Mouse (Mus musculus) Patski (cell line): Measurements from ENCODE around the gene Top2a. TPM values are rescaled to one million over a fixed set of nuclear protein-coding genes. Genes with fewer than 3 reads are reported as not detected.

Experiments used
- ATAC-seq: fragments of 100-300 bp; one replicate; pipeline ENCODE4 v1.8.0; 2021
- CTCF ChIA-PET: fragments of 350-600 bp; sonication (Branson Sonifier 250); formaldehyde crosslinking; loops from one replicate; lab custom pipeline; 2022; ENCODE audit warnings: inconsistent platforms; lab: Charles Lee
- POLR2A ChIA-PET: fragments of 350-600 bp; sonication (Branson Sonifier 250); formaldehyde crosslinking; loops from one replicate; lab custom pipeline; 2022; ENCODE audit warnings: antibody characterized with exemption, inconsistent platforms; lab: Charles Lee
- DNase-seq: peaks from one replicate; pipeline ENCODE4 v3.0.0-alpha.2; 2011; ENCODE audit warnings: low read depth, low spot score
- H3K27me3 ChIP-seq: fragments of 371-371 bp; one replicate; pipeline ENCODE4 v1.5.1; 2021
- CTCF ChIP-seq: fragments of 100-300 bp; IDR thresholded peaks from one replicate; pipeline ENCODE4 v1.5.1; 2021
- in situ Hi-C: fragments of 300-500 bp; cut with MboI; formaldehyde crosslinking; loops from 3 replicates; pipeline ENCODE4 v1.11.1; 2018; ENCODE audit warnings: low pct_unique_long_range_greater_than_20kb, mixed read lengths
- polyA plus RNA-seq: library from polyadenylated mRNA; unstranded; gene quantifications from one replicate; pipeline ENCODE4 v1.2.3, GENCODE M21; 2021

The Top2a gene
- polyA plus RNA-seq, 1 experiment from 2014 or later, result 139 TPM

DNA sequence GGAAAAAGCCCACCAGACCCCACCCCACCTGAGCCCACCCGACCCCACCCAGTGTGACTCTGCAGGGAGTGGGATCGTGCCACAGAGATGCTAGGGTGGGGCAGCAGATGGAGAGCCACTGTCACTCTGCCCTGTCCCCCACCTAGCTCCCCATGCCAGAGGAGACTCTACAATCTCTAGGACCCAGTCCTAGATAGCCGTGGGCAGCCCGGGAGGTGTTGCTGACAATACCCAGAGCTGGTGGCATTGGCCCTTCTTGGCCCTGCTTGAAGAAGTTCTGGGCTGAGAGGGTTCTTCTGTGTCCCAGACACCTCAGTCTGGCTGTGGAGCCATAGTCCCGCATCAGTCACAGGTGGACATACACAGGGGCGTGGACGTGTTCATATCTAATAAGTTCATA, 38.4 kb downstream of the Top2a start:
- H3K27me3 ChIP-seq, result no peaks in the 10 kb centered on the region
- TF ChIP-seq CTCF, result no peak
- CTCF ChIA-PET, result no interaction called here
- POLR2A ChIA-PET, result no interaction called here
- DNase-seq (no peak), ATAC-seq (no peak)
- in situ Hi-C loops, result no loop called here

DNA sequence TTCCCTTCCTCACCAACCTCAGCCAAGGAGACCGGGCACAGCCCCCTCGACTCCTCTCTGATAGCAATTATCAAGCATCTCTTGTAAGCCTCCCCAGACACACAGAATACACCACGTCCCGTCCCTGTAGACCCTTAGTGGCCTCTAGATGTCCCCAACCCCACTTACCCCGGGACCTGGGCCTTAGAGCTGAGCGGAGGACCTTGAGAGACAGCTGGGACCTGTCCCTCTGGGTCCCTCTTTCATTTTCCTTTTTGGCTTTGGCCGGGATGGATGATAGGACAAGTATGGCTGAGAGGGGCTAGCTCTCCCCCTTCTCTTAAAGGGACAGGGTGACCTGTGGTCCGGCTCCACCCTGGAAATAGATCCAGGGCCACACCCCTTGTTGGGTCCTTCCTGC, 40.4 kb downstream of the Top2a start:
- in situ Hi-C loops, result no loop called here
- ChIA-PET POLR2A (interaction anchor here (1.6 kb wide), 1 partner anchor 11 kb away, joined by 4 read pairs; no protein-coding TSS in a partner anchor), CTCF (no interaction called here)
- no peak for ATAC-seq
- no peak for DNase-seq
- H3K27me3 ChIP-seq, result no peaks in the 10 kb centered on the region
- TF ChIP-seq CTCF, result no peak

DNA sequence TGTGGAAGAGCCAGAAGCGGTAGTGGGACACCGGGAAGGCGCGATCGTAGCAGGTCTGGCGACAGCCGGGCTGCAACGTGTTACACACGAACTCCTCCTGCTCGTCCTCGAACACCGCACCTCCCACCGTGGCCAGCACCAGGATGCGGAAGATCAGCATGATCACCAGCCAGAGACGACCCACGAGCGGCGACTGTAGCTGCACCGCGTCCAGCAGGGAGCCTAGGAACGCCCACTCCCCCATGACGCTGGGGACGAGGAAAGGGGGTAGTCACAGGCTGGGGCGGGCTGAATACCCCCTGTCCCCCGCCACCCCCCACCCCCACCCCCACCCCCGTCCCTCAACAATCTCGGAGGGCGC, 41.2 kb downstream of the Top2a start, which contains the start of gene Gjd3:
Gene Gjd3 (minus strand): TSS at position 244 of the 361 bp plus-strand sequence.
- ChIA-PET CTCF (no interaction called here), POLR2A (interaction anchor here (0.8 to 1.4 kb wide), 3 partner anchors 18 to 140 kb away, joined by 3 to 10 read pairs (median 4); no protein-coding TSS in a partner anchor)
- ATAC-seq, result peak; percentile 5

DNA sequence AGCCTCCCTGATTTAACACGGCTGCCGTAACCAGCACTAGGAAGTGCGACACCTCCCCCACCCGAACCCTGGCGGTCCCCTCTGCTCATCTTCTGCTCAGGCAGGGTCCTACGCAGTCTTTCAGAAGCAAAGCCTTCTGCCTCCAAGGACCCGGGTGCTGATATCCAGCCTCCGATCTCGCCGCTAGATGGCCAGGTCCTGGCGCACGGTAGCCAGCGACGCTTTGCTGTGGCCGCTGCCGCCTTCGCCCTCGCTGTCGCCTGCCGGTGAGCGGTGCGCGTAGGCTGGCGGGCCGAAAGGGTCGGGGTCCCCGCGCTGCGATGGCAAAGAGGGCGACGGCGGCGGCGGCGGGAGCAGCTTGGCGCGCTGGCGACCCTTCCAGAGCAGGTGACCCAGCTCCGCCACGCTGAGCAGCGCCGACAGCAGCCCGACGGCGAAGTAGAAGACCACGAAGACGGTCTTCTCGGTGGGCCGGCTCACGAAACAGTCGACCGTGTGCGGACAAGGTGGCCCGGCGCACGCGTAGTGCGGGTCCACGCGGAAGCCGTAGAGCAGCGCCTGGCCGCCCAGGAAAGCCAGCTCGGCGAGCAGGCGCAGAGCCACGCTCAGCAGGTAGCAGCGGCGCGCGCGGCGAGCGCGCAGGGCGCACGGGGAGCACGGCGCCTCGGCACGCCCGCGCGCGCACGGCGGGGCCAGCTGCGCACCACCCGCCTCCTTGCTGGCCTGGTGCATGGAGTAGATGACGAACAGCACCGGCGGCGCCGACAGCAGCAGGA, 41.8 kb downstream of the Top2a start:
- in situ Hi-C loops, result no loop called here
- ChIA-PET POLR2A (interaction anchor here (0.5 to 1.4 kb wide), 4 partner anchors 19 to 140 kb away, joined by 3 to 10 read pairs (median 4); no protein-coding TSS in a partner anchor), CTCF (no interaction called here)
- peak; percentile 52 for ATAC-seq
- no peaks in the 10 kb centered on the region for H3K27me3 ChIP-seq
- peak; percentile 97 for TF ChIP-seq CTCF
- no peak for DNase-seq

More for the DNA sequence above, 41.2 kb downstream of the Top2a start, which contains the start of gene Gjd3:
- TF ChIP-seq CTCF, result no peak
- no peaks in the 10 kb centered on the region for H3K27me3 ChIP-seq
- in situ Hi-C loops, result no loop called here
- DNase-seq, result no peak

DNA sequence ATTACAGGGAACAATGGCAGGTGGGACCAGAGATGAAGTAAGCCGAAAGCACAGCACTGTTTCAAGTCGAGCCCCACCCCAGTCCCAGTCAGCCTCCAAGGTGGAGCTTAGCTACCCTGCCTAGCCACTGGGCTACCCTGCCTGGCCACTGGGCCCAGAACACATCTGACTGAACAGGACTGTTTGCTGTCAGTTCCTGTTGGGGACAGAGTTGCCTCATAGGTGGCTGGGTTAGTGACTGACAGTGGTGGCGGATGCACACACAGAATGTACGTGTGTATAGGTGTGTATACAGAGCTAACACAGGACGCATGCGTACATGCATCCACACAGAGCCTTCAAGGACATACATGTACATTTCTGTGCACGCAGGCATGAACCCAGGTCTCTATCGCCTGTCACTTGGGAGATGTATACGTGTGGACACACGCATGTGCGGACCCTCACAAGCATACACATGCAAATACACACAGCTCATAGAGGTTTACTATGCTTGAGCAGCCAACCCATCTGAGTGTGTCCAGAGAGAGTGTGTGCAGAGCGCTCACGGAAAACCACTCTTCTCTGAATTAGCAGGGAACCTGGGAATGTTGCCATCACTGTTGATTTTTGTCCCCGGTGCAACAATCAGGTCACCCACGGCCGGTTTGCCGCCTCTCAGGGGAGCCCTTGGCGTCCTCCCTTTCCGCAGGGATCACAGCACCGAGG, 42.5 kb downstream of the Top2a start:
- POLR2A ChIA-PET, result interaction anchor here (0.5 to 1.4 kb wide), 4 partner anchors 20 to 141 kb away, joined by 3 to 10 read pairs (median 4); no protein-coding TSS in a partner anchor
- TF ChIP-seq CTCF, result no peak
- CTCF ChIA-PET, result interaction anchor here (0.8 kb wide), 1 partner anchor 9 kb away, joined by 3 read pairs; no protein-coding TSS in a partner anchor
- ATAC-seq (no peak), DNase-seq (no peak)
- no peaks in the 10 kb centered on the region for H3K27me3 ChIP-seq
- in situ Hi-C loops, result no loop called here

DNA sequence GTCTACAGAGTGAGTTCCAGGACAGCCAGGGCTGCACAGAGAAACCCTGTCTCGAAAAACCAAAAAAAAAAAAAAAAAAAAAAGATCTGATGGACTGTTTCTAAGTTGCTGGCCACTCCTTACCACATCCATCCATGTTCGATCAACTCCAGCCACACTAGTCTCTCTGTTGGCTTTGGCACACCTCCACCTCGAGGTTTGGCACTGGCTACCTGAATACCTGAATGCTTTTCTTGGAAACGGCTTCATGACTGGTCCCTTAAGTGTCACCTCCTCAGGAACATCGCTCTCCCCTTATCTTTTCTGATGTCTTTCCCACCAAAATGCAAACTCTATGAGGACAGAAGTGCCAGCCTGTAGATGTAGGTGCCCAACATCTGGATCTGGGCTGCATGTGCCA, 44.6 kb downstream of the Top2a start:
- ChIA-PET CTCF (interaction anchor here (0.6 kb wide), 1 partner anchor 26 kb away, joined by 3 read pairs; no protein-coding TSS in a partner anchor), POLR2A (interaction anchor here (1.1 kb wide), 1 partner anchor 54 kb away, joined by 3 read pairs; no protein-coding TSS in a partner anchor)
- DNase-seq (no peak), ATAC-seq (no peak)
- H3K27me3 ChIP-seq, result no peaks in the 10 kb centered on the region
- no peak for TF ChIP-seq CTCF
- in situ Hi-C loops, result loop anchor here (5.0 to 10.0 kb wide), 2 partner anchors 65 to 168 kb away; no protein-coding TSS in a partner anchor

DNA sequence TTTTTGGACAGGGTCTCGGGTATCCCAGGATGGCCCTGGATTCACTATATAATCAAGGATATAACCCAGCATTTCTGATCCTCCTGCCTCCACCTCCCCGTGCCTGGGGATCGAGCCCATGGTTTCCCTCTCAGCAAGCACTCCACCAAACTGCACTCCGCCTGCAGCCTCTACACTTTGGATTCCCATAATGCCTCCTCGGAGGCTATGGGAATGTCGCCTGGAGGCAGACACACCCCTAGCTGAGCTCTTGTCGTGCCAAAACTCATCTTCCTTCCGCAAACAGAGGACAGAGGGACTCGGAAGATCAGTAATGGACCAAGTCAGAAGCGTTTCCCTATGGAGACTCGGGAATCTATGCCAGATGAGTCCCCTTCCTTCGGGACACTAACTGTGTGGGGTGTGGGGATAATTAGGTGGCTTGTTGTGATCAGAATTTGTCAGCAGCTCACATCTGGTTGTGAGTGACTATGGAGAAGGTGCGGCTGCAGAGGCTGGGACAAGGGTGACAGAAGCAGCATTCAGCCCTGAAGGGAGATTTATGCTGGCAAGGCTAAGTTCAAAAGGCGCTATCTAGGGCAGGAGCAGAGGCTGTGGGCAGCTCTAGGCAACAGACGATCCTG, 45.4 kb downstream of the Top2a start:
- DNase-seq, result no peak
- ATAC-seq, result no peak
- H3K27me3 ChIP-seq, result no peaks in the 10 kb centered on the region
- ChIA-PET POLR2A (interaction anchor here (1.1 kb wide), 1 partner anchor 53 kb away, joined by 3 read pairs; no protein-coding TSS in a partner anchor), CTCF (interaction anchor here (0.6 to 1.8 kb wide), 2 partner anchors 27 to 55 kb away, joined by 3 to 5 read pairs; no protein-coding TSS in a partner anchor)
- TF ChIP-seq CTCF, result no peak
- in situ Hi-C loops, result loop anchor here (5.0 to 10.0 kb wide), 2 partner anchors 64 to 169 kb away; no protein-coding TSS in a partner anchor

DNA sequence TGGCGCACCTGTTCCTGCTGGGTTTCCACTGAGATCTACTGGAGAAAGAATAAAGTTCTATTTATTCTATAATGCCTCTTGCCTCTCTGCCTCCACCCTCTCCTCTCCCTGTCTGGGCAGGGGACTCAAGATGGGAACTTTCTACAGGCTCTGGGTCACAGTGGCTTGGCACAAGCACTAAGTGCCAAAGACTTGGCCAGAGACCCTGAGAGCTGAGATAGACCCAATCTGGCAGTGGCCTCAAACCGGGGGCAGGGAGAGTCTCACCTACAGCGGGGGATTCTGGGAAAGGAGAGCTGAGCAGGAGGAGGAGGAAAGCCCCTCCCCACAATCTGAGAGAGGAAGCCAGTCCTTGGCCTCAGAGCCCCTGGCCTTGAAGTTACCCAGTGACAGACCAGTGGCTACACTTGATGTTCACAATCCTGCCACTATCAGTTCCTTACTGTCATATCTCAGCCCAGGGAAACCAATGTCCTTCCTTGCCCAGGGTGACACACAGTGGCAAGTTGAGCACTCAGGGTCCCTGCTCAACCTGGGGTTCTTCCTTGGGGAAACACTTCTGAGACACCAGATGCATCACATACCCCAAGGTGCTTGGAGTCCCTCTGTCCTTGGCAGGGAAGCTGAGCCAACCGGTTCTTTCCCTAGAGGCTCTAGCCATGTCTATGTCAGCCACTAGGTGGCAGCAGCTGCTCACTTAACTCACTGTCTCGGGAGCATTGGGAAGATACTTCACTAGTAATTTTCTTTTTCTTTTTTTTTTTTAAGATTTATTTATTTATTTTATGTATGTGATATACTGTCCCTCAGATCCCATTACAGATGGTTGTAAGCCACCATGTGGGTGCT, 48.9 kb downstream of the Top2a start:
- ChIA-PET CTCF (interaction anchor here (0.9 to 1.5 kb wide), 5 partner anchors 27 to 62 kb away, joined by 3 to 4 read pairs (median 4); no protein-coding TSS in a partner anchor), POLR2A (no interaction called here)
- DNase-seq (no peak), ATAC-seq (no peak)
- TF ChIP-seq CTCF, result no peak
- in situ Hi-C loops, result loop anchor here (5.0 to 10.0 kb wide), 3 partner anchors 38 to 172 kb away; no protein-coding TSS in a partner anchor
- no peaks in the 10 kb centered on the region for H3K27me3 ChIP-seq

DNA sequence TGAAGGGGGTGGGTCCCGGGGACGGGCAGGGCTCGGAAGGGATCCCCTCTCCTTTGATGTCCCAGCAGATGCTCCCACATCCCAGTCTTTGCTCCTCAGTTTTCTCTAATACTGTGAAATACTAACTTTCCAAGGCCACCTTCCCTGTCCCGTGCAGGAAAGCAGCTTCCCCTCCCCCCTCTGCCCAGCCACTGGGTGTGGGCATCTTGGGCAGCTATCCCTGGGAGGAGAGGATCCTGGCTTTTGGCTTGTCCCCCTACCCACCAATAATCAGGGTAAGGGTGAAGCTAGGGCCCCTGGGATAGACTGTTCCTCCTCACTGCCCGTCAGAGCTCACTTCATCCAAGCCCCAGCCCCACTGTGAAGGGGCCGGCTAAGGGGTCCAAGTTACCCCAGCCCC, 49.8 kb downstream of the Top2a start:
- POLR2A ChIA-PET, result no interaction called here
- CTCF ChIA-PET, result interaction anchor here (1.5 kb wide), 1 partner anchor 61 kb away, joined by 4 read pairs; no protein-coding TSS in a partner anchor
- DNase-seq (no peak), ATAC-seq (no peak)
- in situ Hi-C loops, result loop anchor here (5.0 to 10.0 kb wide), 2 partner anchors 37 to 59 kb away; no protein-coding TSS in a partner anchor
- no peaks in the 10 kb centered on the region for H3K27me3 ChIP-seq
- TF ChIP-seq CTCF, result no peak
